Mouse (Mus musculus) liver, postnatal 0 days (tissue): Measurements from ENCODE around the gene Shisa5.

Source experiments
- CTCF ChIP-seq: sonication (generic); IDR thresholded peaks from 2 replicates; pipeline ENCODE4 v1.5.1; 2016; ENCODE audit warnings: antibody characterized with exemption, low read depth
- EP300 ChIP-seq: IDR thresholded peaks from 2 replicates; pipeline ENCODE4 v1.6.1; 2016; ENCODE audit warnings: antibody characterized with exemption, low read depth, mild to moderate bottlenecking

DNA sequence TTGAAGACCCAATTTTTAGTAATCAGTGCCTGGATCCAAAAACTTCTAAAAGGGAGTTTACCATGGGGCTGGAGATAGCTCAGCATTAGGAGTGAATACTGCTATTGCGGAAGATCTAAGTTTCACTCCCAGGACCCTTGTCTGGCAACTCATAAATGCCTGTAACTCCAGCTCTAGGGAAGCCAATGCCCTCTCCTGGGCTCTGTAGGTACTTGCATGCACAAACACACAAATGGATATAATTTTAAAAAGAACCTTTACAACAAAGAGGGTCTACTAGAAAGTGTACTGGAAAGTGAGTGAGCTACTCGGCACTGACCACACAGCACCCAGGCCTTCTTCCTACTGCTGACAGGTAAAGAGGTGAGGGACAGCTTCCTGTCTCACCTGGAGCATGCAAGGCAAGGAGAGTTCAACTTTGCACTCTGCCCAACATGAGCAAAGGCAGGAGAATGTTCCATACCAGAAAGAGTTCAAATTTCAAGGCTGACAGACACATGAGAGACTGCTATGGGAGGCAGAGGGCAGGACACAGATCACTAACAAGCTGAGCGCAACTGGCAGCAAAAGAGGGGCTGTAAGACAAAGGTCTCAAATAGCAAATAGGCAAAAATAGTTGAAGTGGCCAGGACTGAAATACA is 29.9 kb downstream of the Shisa5 start:
- TF ChIP-seq EP300 (no peak), CTCF (peak; percentile 48)
